Mouse (Mus musculus) urinary bladder, postnatal 14 days (tissue): ENCODE measurements around the gene Prkd1.

Experiments used
- DNase-seq: peaks from one replicate; pipeline ENCODE4 v3.0.0; 2021; ENCODE audit warnings: low spot score

Gene Prkd1

GRCm38 (mm10) chr12:50554214-50554613 lies 94.7 kb downstream of the Prkd1 start:
- no peak for DNase-seq

GRCm38 (mm10) chr12:50549860-50550555 lies 98.9 kb downstream of the Prkd1 start:
- peak; percentile 17 for DNase-seq

- DNase-seq = no peak
Observed at GRCm38 (mm10) chr12:50546394-50546793, 102.5 kb downstream of the Prkd1 start.

GRCm38 (mm10) chr12:50545610-50545919 lies 103.3 kb downstream of the Prkd1 start:
- DNase-seq = no peak

GRCm38 (mm10) chr12:50544855-50545609 lies 103.9 kb downstream of the Prkd1 start:
- DNase-seq = peak; percentile 18

- no peak for DNase-seq
Observed at GRCm38 (mm10) chr12:50540793-50541192, 108.1 kb downstream of the Prkd1 start.

- DNase-seq = no peak
Observed at GRCm38 (mm10) chr12:50538296-50538965, 110.5 kb downstream of the Prkd1 start.

GRCm38 (mm10) chr12:50537761-50538160 lies 111.1 kb downstream of the Prkd1 start:
- DNase-seq = no peak

- no peak for DNase-seq
Observed at GRCm38 (mm10) chr12:50537006-50537405, 111.9 kb downstream of the Prkd1 start.

GRCm38 (mm10) chr12:50528633-50529032 lies 120.3 kb downstream of the Prkd1 start:
- DNase-seq = no peak

GRCm38 (mm10) chr12:50524061-50524460 lies 124.8 kb downstream of the Prkd1 start:
- no peak for DNase-seq

- no peak for DNase-seq
Observed at GRCm38 (mm10) chr12:50514526-50514925, 134.4 kb downstream of the Prkd1 start.

- DNase-seq = no peak
Observed at GRCm38 (mm10) chr12:50511486-50512225, 137.2 kb downstream of the Prkd1 start.

GRCm38 (mm10) chr12:50508762-50509161 lies 140.1 kb downstream of the Prkd1 start:
- no peak for DNase-seq

- no peak for DNase-seq
Observed at GRCm38 (mm10) chr12:50499796-50500504, 148.9 kb downstream of the Prkd1 start.

- no peak for DNase-seq
Observed at GRCm38 (mm10) chr12:50496006-50496405, 152.9 kb downstream of the Prkd1 start.

GRCm38 (mm10) chr12:50479784-50480183 lies 169.1 kb downstream of the Prkd1 start:
- no peak for DNase-seq

GRCm38 (mm10) chr12:50457151-50457550 lies 191.7 kb downstream of the Prkd1 start:
- no peak for DNase-seq

GRCm38 (mm10) chr12:50451761-50452160 lies 197.1 kb downstream of the Prkd1 start:
- no peak for DNase-seq

GRCm38 (mm10) chr12:50436660-50437059 lies 212.2 kb downstream of the Prkd1 start:
- no peak for DNase-seq

GRCm38 (mm10) chr12:50430129-50430703 lies 218.7 kb downstream of the Prkd1 start:
- DNase-seq = no peak
